Mouse (Mus musculus) neural tube, embryonic 14.5 days (tissue): Measurements from ENCODE around the gene Rubcnl. TPM values are rescaled to one million over a fixed set of nuclear protein-coding genes. Genes with fewer than 3 reads are reported as not detected.

Source experiments
- ATAC-seq: fragments of 200-750 bp; cut with Nextera tagmentation; 2 replicates; pipeline ENCODE4 v1.8.0; 2017; ENCODE audit warnings: low read depth, mild to moderate bottlenecking, moderate TSS enrichment, moderate library complexity
- H3K27ac ChIP-seq: fragments of 300-500 bp; sonication (generic); 2 replicates; pipeline ENCODE4 v1.5.1; 2014; ENCODE audit warnings: low read depth, mild to moderate bottlenecking, control low read depth, low read length, moderate library complexity, mixed read lengths
- H3K27me3 ChIP-seq: fragments of 300-500 bp; sonication (generic); 2 replicates; pipeline ENCODE4 v1.6.1; 2014; ENCODE audit warnings: low read length; ENCODE audit not compliant: control insufficient read depth, insufficient read depth
- H3K36me3 ChIP-seq: fragments of 300-500 bp; sonication (generic); 2 replicates; pipeline ENCODE4 v1.6.1; 2014; ENCODE audit warnings: low read length, mixed read lengths; ENCODE audit not compliant: control insufficient read depth, insufficient read depth
- H3K4me1 ChIP-seq: fragments of 300-500 bp; sonication (generic); 2 replicates; pipeline ENCODE4 v1.6.1; 2014; ENCODE audit warnings: low read length; ENCODE audit not compliant: control insufficient read depth, insufficient read depth
- H3K4me2 ChIP-seq: fragments of 300-500 bp; sonication (generic); 2 replicates; pipeline ENCODE4 v1.6.1; 2014; ENCODE audit warnings: mild to moderate bottlenecking, low read depth, low read length, control low read depth
- H3K4me3 ChIP-seq: fragments of 300-500 bp; sonication (generic); 2 replicates; pipeline ENCODE4 v1.5.1; 2014; ENCODE audit warnings: low read depth, low read length, control low read depth, mixed read lengths
- H3K9ac ChIP-seq: fragments of 300-500 bp; sonication (generic); replicated peaks from 2 replicates; pipeline ENCODE4 v1.6.1; 2014; ENCODE audit warnings: low read depth, mild to moderate bottlenecking, control low read depth, low read length, mixed read lengths
- H3K9me3 ChIP-seq: fragments of 300-500 bp; sonication (generic); 2 replicates; pipeline ENCODE4 v1.6.1; 2016; ENCODE audit warnings: low read length; ENCODE audit not compliant: control insufficient read depth
- WGBS: fragments of 180-500 bp; shearing (Covaris S2); extraction: QIAGEN DNeasy Blood & Tissue Kit; methylation state at CpG from one replicate; pipeline ENCODE4 v1.1.7; 2014; 5-methylcytosine and 5-hydroxymethylcytosine counted together
- polyA plus RNA-seq: library from polyadenylated mRNA; unstranded; fragments of >200 nt; fragmentation: Nextera tagmentation; extraction: Ambion mirVana; gene quantifications from 2 replicates; pipeline ENCODE4 v1.2.1, GENCODE M21; 2014

Gene Rubcnl
- polyA plus RNA-seq, 1 experiment from 2014 or later: 0.15 TPM

GRCm38 (mm10) chr14:75054455-75055343, 38.9 kb downstream of the Rubcnl start:
- H3K4me2 ChIP-seq: no peak overlapping the region

GRCm38 (mm10) chr14:75056861-75057431, 41.1 kb downstream of the Rubcnl start:
- no peak overlapping the region for H3K4me2 ChIP-seq
- no peaks in the 10 kb centered on the region for H3K9me3 ChIP-seq
- H3K4me3 ChIP-seq: no peak overlapping the region
- no peak for ATAC-seq
- no peaks in the 10 kb centered on the region for H3K27me3 ChIP-seq
- 84% methylated on average over 9 of the region's 9 CpGs for WGBS
- no peaks in the 10 kb centered on the region for H3K36me3 ChIP-seq
- no peaks in the 10 kb centered on the region for H3K4me1 ChIP-seq
- no peak overlapping the region for H3K9ac ChIP-seq
- H3K27ac ChIP-seq: no peak overlapping the region

More at GRCm38 (mm10) chr14:75054455-75055343, 38.9 kb downstream of the Rubcnl start:
- WGBS: 80% methylated on average over 14 of the region's 14 CpGs
- no peak for ATAC-seq
- no peaks in the 10 kb centered on the region for H3K4me1 ChIP-seq
- no peaks in the 10 kb centered on the region for H3K9me3 ChIP-seq
- H3K27me3 ChIP-seq: no peaks in the 10 kb centered on the region
- H3K27ac ChIP-seq: no peak overlapping the region
- no peak overlapping the region for H3K9ac ChIP-seq
- H3K4me3 ChIP-seq: no peak overlapping the region
- H3K36me3 ChIP-seq: no peaks in the 10 kb centered on the region

GRCm38 (mm10) chr14:75060562-75060961, 44.7 kb downstream of the Rubcnl start:
- Histone ChIP-seq H3K9me3 (no peaks in the 10 kb centered on the region), H3K9ac (no peak overlapping the region), H3K36me3 (no peaks in the 10 kb centered on the region), H3K4me3 (no peak overlapping the region), H3K4me1 (no peaks in the 10 kb centered on the region), H3K27ac (no peak overlapping the region), H3K4me2 (no peak overlapping the region), H3K27me3 (no peaks in the 10 kb centered on the region)
- WGBS: 45% methylated on average over 8 of the region's 8 CpGs
- no peak for ATAC-seq

GRCm38 (mm10) chr14:75063936-75064335, 48.1 kb downstream of the Rubcnl start:
- Histone ChIP-seq H3K9me3 (no peaks in the 10 kb centered on the region), H3K27me3 (no peaks in the 10 kb centered on the region), H3K9ac (no peak overlapping the region), H3K4me2 (no peak overlapping the region), H3K36me3 (no peaks in the 10 kb centered on the region), H3K4me3 (no peak overlapping the region), H3K27ac (no peak overlapping the region), H3K4me1 (no peaks in the 10 kb centered on the region)
- no peak for ATAC-seq
- WGBS: 90% methylated on average over 8 of the region's 8 CpGs

GRCm38 (mm10) chr14:75064520-75064919, 48.7 kb downstream of the Rubcnl start:
- Histone ChIP-seq H3K27me3 (no peaks in the 10 kb centered on the region), H3K36me3 (no peaks in the 10 kb centered on the region), H3K4me2 (no peak overlapping the region), H3K4me1 (no peaks in the 10 kb centered on the region), H3K9ac (no peak overlapping the region), H3K27ac (no peak overlapping the region), H3K4me3 (no peak overlapping the region), H3K9me3 (no peaks in the 10 kb centered on the region)
- 85% methylated on average over 7 of the region's 7 CpGs for WGBS
- ATAC-seq: no peak

GRCm38 (mm10) chr14:75065211-75065610, 49.4 kb downstream of the Rubcnl start:
- H3K9me3 ChIP-seq: no peaks in the 10 kb centered on the region
- no peak for ATAC-seq
- H3K4me1 ChIP-seq: no peaks in the 10 kb centered on the region
- no peaks in the 10 kb centered on the region for H3K27me3 ChIP-seq
- 95% methylated on average over 5 of the region's 5 CpGs for WGBS
- H3K4me2 ChIP-seq: no peak overlapping the region
- H3K36me3 ChIP-seq: no peaks in the 10 kb centered on the region
- no peak overlapping the region for H3K4me3 ChIP-seq
- no peak overlapping the region for H3K9ac ChIP-seq
- H3K27ac ChIP-seq: no peak overlapping the region

GRCm38 (mm10) chr14:75068430-75069112, 52.7 kb downstream of the Rubcnl start:
- H3K27me3 ChIP-seq: no peaks in the 10 kb centered on the region
- WGBS: 87% methylated on average over 19 of the region's 19 CpGs

GRCm38 (mm10) chr14:75069356-75069979, 53.6 kb downstream of the Rubcnl start:
- WGBS: 77% methylated on average over 7 of the region's 7 CpGs
- Histone ChIP-seq H3K4me2 (no peak overlapping the region), H3K27ac (no peak overlapping the region), H3K9me3 (no peaks in the 10 kb centered on the region), H3K9ac (no peak overlapping the region), H3K4me1 (no peaks in the 10 kb centered on the region), H3K4me3 (no peak overlapping the region), H3K36me3 (no peaks in the 10 kb centered on the region), H3K27me3 (no peaks in the 10 kb centered on the region)
- ATAC-seq: no peak

More at GRCm38 (mm10) chr14:75068430-75069112, 52.7 kb downstream of the Rubcnl start:
- Histone ChIP-seq H3K9me3 (no peaks in the 10 kb centered on the region), H3K36me3 (no peaks in the 10 kb centered on the region), H3K27ac (no peak overlapping the region), H3K4me1 (no peaks in the 10 kb centered on the region), H3K9ac (no peak overlapping the region), H3K4me3 (no peak overlapping the region), H3K4me2 (no peak overlapping the region)
- ATAC-seq: no peak
